Mouse (Mus musculus) myocyte (in vitro differentiated cells): ENCODE measurements around the gene Lrpprc.

Experiments
- CEBPB ChIP-seq: IDR thresholded peaks from 2 replicates; pipeline ENCODE4 v1.6.1; 2011; ENCODE audit warnings: mild to moderate bottlenecking, moderate library complexity; ENCODE audit not compliant: poor library complexity, insufficient read depth, severe bottlenecking
- MYOG ChIP-seq, 3 experiments: IDR thresholded peaks; one replicate each; pipeline ENCODE4 v1.6.1; 2011; ENCODE audit warnings: control low read depth in 2 of 3, low read depth in 2 of 3, mild to moderate bottlenecking in 2 of 3; ENCODE audit not compliant: insufficient read length in 2 of 3, control insufficient read depth in 1 of 3, insufficient read depth in 1 of 3
- TCF3 ChIP-seq: IDR thresholded peaks from one replicate; pipeline ENCODE4 v1.6.1; 2011; ENCODE audit warnings: low read depth, control low read depth; ENCODE audit not compliant: insufficient read length

- TF ChIP-seq TCF3 (no peak), CEBPB (no peak), MYOG (IDR thresholded peaks at IDR 0.05; ENCODE audit: control insufficient read depth in 1 of 3, insufficient read depth in 1 of 3, insufficient read length in 2 of 3, low read depth in 2 of 3) (no peak)
Observed at GRCm38 (mm10) chr17:84656653-84657421, 133.8 kb downstream of the Lrpprc start.
